Mouse (Mus musculus): Measurements from ENCODE around the gene Grik4.

Gene Grik4

GRCm38 (mm10) chr9:42732731-42733318, 211.5 kb downstream of the Grik4 start:
- DNase-seq: no peak

GRCm38 (mm10) chr9:42728472-42728871, 215.8 kb downstream of the Grik4 start:
- DNase-seq: no peak

- DNase-seq: no peak
Measured at GRCm38 (mm10) chr9:42727661-42728060, 216.6 kb downstream of the Grik4 start.

- DNase-seq: no peak
Measured at GRCm38 (mm10) chr9:42727186-42727585, 217.1 kb downstream of the Grik4 start.

GRCm38 (mm10) chr9:42724099-42724498, 220.2 kb downstream of the Grik4 start:
- DNase-seq: no peak

GRCm38 (mm10) chr9:42722501-42722900, 221.8 kb downstream of the Grik4 start:
- DNase-seq: no peak

- DNase-seq: peak; percentile 13 to 36
Measured at GRCm38 (mm10) chr9:42721718-42722117, 222.6 kb downstream of the Grik4 start.

- no peak for DNase-seq
Measured at GRCm38 (mm10) chr9:42721146-42721545, 223.1 kb downstream of the Grik4 start.

GRCm38 (mm10) chr9:42713912-42714311, 230.4 kb downstream of the Grik4 start:
- no peak for DNase-seq

- no peak for DNase-seq
Measured at GRCm38 (mm10) chr9:42705848-42706247, 238.4 kb downstream of the Grik4 start.

GRCm38 (mm10) chr9:42703191-42703854, 241.0 kb downstream of the Grik4 start:
- no peak for DNase-seq

- DNase-seq: no peak
Measured at GRCm38 (mm10) chr9:42702231-42703132, 241.8 kb downstream of the Grik4 start.

- DNase-seq: no peak
Measured at GRCm38 (mm10) chr9:42701729-42702128, 242.6 kb downstream of the Grik4 start.

- DNase-seq: no peak
Measured at GRCm38 (mm10) chr9:42693024-42693423, 251.3 kb downstream of the Grik4 start.

- peak; percentile 51 to 73 for DNase-seq
Measured at GRCm38 (mm10) chr9:42688143-42688542, 256.1 kb downstream of the Grik4 start.

GRCm38 (mm10) chr9:42686104-42686503, 258.2 kb downstream of the Grik4 start:
- no peak for DNase-seq

- no peak for DNase-seq
Measured at GRCm38 (mm10) chr9:42674017-42674412, 270.3 kb downstream of the Grik4 start.

- no peak for DNase-seq
Measured at GRCm38 (mm10) chr9:42673385-42674016, 270.8 kb downstream of the Grik4 start.

GRCm38 (mm10) chr9:42672982-42673381, 271.3 kb downstream of the Grik4 start:
- DNase-seq: no peak

GRCm38 (mm10) chr9:42670619-42671018, 273.7 kb downstream of the Grik4 start:
- DNase-seq: peak in 1 of 2 experiments; percentile 17

- no peak for DNase-seq
Measured at GRCm38 (mm10) chr9:42661481-42661880, 282.8 kb downstream of the Grik4 start.

GRCm38 (mm10) chr9:42652756-42653155, 291.5 kb downstream of the Grik4 start:
- DNase-seq: no peak

GRCm38 (mm10) chr9:42652309-42652708, 292.0 kb downstream of the Grik4 start:
- DNase-seq: no peak
